Mouse (Mus musculus) MEL (cell line): Measurements from ENCODE around the gene Fam45a. TPM values are rescaled to one million over a fixed set of nuclear protein-coding genes. Genes with fewer than 3 reads are reported as not detected.
A peak's percentile ranks its signal among the peaks of the same experiment; 100 is the strongest.
"Not testable (repeated sequence)": the region's sequence is repeated elsewhere in the genome, so short reads cannot be mapped to it uniquely, and the experiment has no call there.

Experiments
- DNase-seq: peaks from one replicate; pipeline ENCODE4 v3.0.0; 2011; ENCODE audit warnings: low read depth, low spot score
- H3K27ac ChIP-seq: 2 replicates; pipeline ENCODE4 v1.5.1; 2012; ENCODE audit warnings: low read depth, mild to moderate bottlenecking, control low read depth, low read length, moderate library complexity; ENCODE audit not compliant: control insufficient read depth
- H3K27me3 ChIP-seq, 2 experiments: fragments of 150-350 bp in 1 of 2; sonication (generic) in 1 of 2; 2 replicates each; pipeline ENCODE4 v1.6.1; 2012; ENCODE audit warnings: low read length in 2 of 2, mild to moderate bottlenecking in 2 of 2, improper control_type of control experiment in 1 of 2, moderate library complexity in 1 of 2; ENCODE audit not compliant: insufficient read depth in 2 of 2, control insufficient read depth in 1 of 2
- H3K36me3 ChIP-seq, 2 experiments: 2 replicates each; pipeline ENCODE4 v1.6.1; 2012 to 2014; ENCODE audit warnings: low read length in 2 of 2, improper control_type of control experiment in 1 of 2, inconsistent platforms in 1 of 2, mild to moderate bottlenecking in 1 of 2; ENCODE audit not compliant: insufficient read depth in 2 of 2, control insufficient read depth in 1 of 2
- H3K4me1 ChIP-seq, 2 experiments: fragments of 150-350 bp in 1 of 2; sonication (generic) in 1 of 2; 2 replicates each; pipeline ENCODE4 v1.6.1; 2012; ENCODE audit warnings: low read length in 2 of 2, improper control_type of control experiment in 1 of 2, mild to moderate bottlenecking in 1 of 2; ENCODE audit not compliant: insufficient read depth in 2 of 2, control insufficient read depth in 1 of 2
- H3K4me3 ChIP-seq, 2 experiments: fragments of 150-350 bp in 1 of 2; sonication (generic) in 1 of 2; 2 replicates each; pipeline ENCODE4 v1.5.1; 2012; ENCODE audit warnings: low read depth in 2 of 2, low read length in 2 of 2, mild to moderate bottlenecking in 2 of 2, moderate library complexity in 2 of 2, control low read depth in 1 of 2, improper control_type of control experiment in 1 of 2; ENCODE audit not compliant: control insufficient read depth in 1 of 2, insufficient read depth in 1 of 2
- H3K79me2 ChIP-seq: 2 replicates; pipeline ENCODE4 v1.6.1; 2012; ENCODE audit warnings: mild to moderate bottlenecking, low read length, moderate library complexity; ENCODE audit not compliant: control insufficient read depth, poor library complexity, insufficient read depth
- H3K9ac ChIP-seq: 2 replicates; pipeline ENCODE4 v1.6.1; 2012; ENCODE audit warnings: low read depth, mild to moderate bottlenecking, control low read depth, low read length, moderate library complexity; ENCODE audit not compliant: control insufficient read depth, poor library complexity, severe bottlenecking
- H3K9me3 ChIP-seq: fragments of 150-350 bp; sonication (generic); replicated peaks from 2 replicates; pipeline ENCODE4 v1.6.1; 2012; ENCODE audit warnings: mild to moderate bottlenecking, low read length, improper control_type of control experiment, moderate library complexity; ENCODE audit not compliant: insufficient read depth
- CTCF ChIP-seq, 3 experiments: IDR thresholded peaks in 2 of 3; conservative IDR thresholded peaks in 1 of 3; 2 replicates each; pipeline ENCODE4 v1.5.1; 2011 to 2012; ENCODE audit warnings: low read length in 3 of 3, low read depth in 2 of 3, mild to moderate bottlenecking in 2 of 3, improper control_type of control experiment in 1 of 3, inconsistent platforms in 1 of 3, mixed read lengths in 1 of 3, moderate library complexity in 1 of 3; ENCODE audit not compliant: control insufficient read depth in 1 of 3, insufficient read depth in 1 of 3, poor library complexity in 1 of 3, severe bottlenecking in 1 of 3
- ETS1 ChIP-seq: IDR thresholded peaks from 2 replicates; pipeline ENCODE4 v1.6.1; 2012; ENCODE audit warnings: low read depth, mild to moderate bottlenecking, inconsistent platforms, low read length, improper control_type of control experiment, moderate library complexity
- GATA1 ChIP-seq: IDR thresholded peaks from 2 replicates; pipeline ENCODE4 v1.6.1; 2011; ENCODE audit warnings: low read depth, low read length, improper control_type of control experiment
- JUND ChIP-seq: IDR thresholded peaks from 2 replicates; pipeline ENCODE4 v1.6.1; 2011; ENCODE audit warnings: low read depth, mild to moderate bottlenecking, improper control_type of control experiment, low read length
- KAT2A ChIP-seq: conservative IDR thresholded peaks from 2 replicates; pipeline ENCODE4 v1.6.1; 2012; ENCODE audit warnings: low read depth, low read length, improper control_type of control experiment, inconsistent platforms
- MAFK ChIP-seq: IDR thresholded peaks from 2 replicates; pipeline ENCODE4 v1.6.1; 2011; ENCODE audit warnings: low read depth, mild to moderate bottlenecking, low read length, improper control_type of control experiment, borderline replicate concordance
- MYB ChIP-seq: IDR thresholded peaks from 2 replicates; pipeline ENCODE4 v1.6.1; 2011; ENCODE audit warnings: mild to moderate bottlenecking, low read depth, low read length, improper control_type of control experiment
- MYC ChIP-seq: IDR thresholded peaks from 2 replicates; pipeline ENCODE4 v1.6.1; 2011; ENCODE audit warnings: low read depth, mild to moderate bottlenecking, low read length, improper control_type of control experiment, moderate library complexity
- NELFE ChIP-seq: IDR thresholded peaks from 2 replicates; pipeline ENCODE4 v1.6.1; 2011; ENCODE audit warnings: low read depth, low read length, improper control_type of control experiment
- POLR2AphosphoS2 ChIP-seq: IDR thresholded peaks from 2 replicates; pipeline ENCODE4 v1.6.1; 2011; ENCODE audit warnings: low read length, improper control_type of control experiment
- RAD21 ChIP-seq: IDR thresholded peaks from 2 replicates; pipeline ENCODE4 v1.6.1; 2011; ENCODE audit warnings: mild to moderate bottlenecking, low read depth, low read length, improper control_type of control experiment
- RCOR1 ChIP-seq: IDR thresholded peaks from 2 replicates; pipeline ENCODE4 v1.6.1; 2012; ENCODE audit warnings: low read depth, mild to moderate bottlenecking, inconsistent platforms, low read length, improper control_type of control experiment
- SMC3 ChIP-seq: IDR thresholded peaks from 2 replicates; pipeline ENCODE4 v1.6.1; 2011; ENCODE audit warnings: low read depth, low read length, improper control_type of control experiment
- UBTF ChIP-seq: IDR thresholded peaks from 2 replicates; pipeline ENCODE4 v1.6.1; 2012; ENCODE audit warnings: low read depth, mild to moderate bottlenecking, inconsistent platforms, low read length, improper control_type of control experiment, moderate library complexity, borderline replicate concordance; ENCODE audit not compliant: insufficient read depth
- ZC3H11A ChIP-seq: IDR thresholded peaks from 2 replicates; pipeline ENCODE4 v1.6.1; 2012; ENCODE audit warnings: low read depth, mild to moderate bottlenecking, inconsistent platforms, low read length, improper control_type of control experiment
- ZMIZ1 ChIP-seq: IDR thresholded peaks from 2 replicates; pipeline ENCODE4 v1.6.1; 2012; ENCODE audit warnings: low read depth, mild to moderate bottlenecking, inconsistent platforms, low read length, improper control_type of control experiment, moderate library complexity
- ZNF384 ChIP-seq: IDR thresholded peaks from 2 replicates; pipeline ENCODE4 v1.6.1; 2012; ENCODE audit warnings: low read depth, mild to moderate bottlenecking, inconsistent platforms, low read length, improper control_type of control experiment
- polyA plus RNA-seq, 2 experiments: library from polyadenylated mRNA; stranded (reverse) in 1 of 2; unstranded in 1 of 2; fragments of >175 nt in 1 of 2; fragments of >200 nt in 1 of 2; gene quantifications; 2 replicates each; pipeline versions ENCODE4 v1.2.1 to v1.2.4; 2012; ENCODE audit warnings: low replicate concordance in 2 of 2, low read depth in 1 of 2; ENCODE audit not compliant: insufficient read length in 2 of 2, insufficient read depth in 1 of 2, missing spikeins in 1 of 2
- total RNA-seq: library from RNA; depleted of rRNA; stranded (reverse); fragments of 300-350 nt; gene quantifications from 2 replicates; pipeline ENCODE4 v1.2.3, GENCODE M21; 2012

The Fam45a gene
- total and polyA plus RNA-seq, 3 experiments: 12.1 to 20.4 TPM; not detected in 1

DNA sequence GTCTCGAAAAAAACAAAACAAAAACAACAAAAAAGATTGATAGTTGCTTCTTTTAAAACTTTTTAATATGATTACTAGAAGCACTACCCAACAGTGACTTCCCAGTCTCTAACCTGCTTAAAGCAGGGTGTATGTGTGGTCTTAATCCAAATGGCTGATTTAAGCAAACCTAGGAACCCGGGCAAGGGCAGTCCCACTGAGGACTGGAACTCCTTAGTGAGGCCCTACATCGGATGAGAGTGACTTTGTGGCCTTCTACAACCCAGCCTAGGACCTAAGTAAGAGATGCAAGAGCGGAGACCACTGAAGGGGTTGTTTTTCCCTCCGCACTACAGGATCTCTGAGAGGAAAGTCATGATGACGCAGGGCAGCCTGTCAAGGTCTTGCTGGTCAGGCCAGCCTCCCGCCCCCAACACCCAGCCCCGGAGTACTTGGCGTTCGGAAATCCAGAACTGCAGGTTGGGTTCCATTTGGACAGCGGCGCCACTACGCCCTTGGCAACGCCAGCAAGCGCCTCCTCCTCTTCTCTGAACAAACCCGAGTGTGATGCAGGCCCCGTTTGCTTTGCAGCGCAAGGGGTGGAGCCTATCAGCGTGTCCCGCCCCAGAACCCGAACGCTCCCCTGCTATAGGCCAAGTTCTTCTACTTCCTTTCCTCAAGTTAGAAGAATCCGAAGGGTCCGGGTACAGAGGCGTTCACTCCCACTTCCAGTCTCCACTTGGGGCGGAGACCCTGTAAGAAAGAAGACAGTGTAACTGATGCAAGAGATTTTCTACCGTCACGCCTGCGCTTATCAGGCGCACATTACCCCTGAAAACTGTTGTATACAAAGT is 49.7 kb downstream of the Fam45a start, which contains the start of gene Sfxn4 (continued):
- TF ChIP-seq RCOR1 (0 out of 2 replicates have a peak, but pooled peaks have one; percentile 10), ZC3H11A (no peak), MAFK (no peak), NELFE (peak; percentile 51)
- TF ChIP-seq, all 39 proteins: peak for 20

- peaks cover 28 to 52% of the 10 kb centered on the region in 2 experiments for H3K36me3 ChIP-seq
- peak; percentile 72 for TF ChIP-seq MAFK
- H3K27ac ChIP-seq, DNase-seq, H3K27me3 ChIP-seq, H3K9me3 ChIP-seq, H3K4me1 ChIP-seq, H3K79me2 ChIP-seq, H3K4me3 ChIP-seq, H3K9ac ChIP-seq: not testable (repeated sequence)
Observed at GRCm38 (mm10) chr19:60866169-60866568, 54.8 kb downstream of the Fam45a start.

- H3K27me3 ChIP-seq: no peaks in the 10 kb centered on the region
- no peak overlapping the region for H3K4me3 ChIP-seq
- peaks cover 18% of the 10 kb centered on the region for H3K79me2 ChIP-seq
- H3K4me1 ChIP-seq: peaks cover 22 to 26% of the 10 kb centered on the region in 2 experiments
- DNase-seq: peak; percentile 32
- H3K9me3 ChIP-seq: no peaks in the 10 kb centered on the region
- no peak overlapping the region for H3K9ac ChIP-seq
- no peak overlapping the region for H3K27ac ChIP-seq
- peaks cover 41 to 45% of the 10 kb centered on the region in 2 experiments for H3K36me3 ChIP-seq
- TF ChIP-seq CTCF (IDR thresholded peaks at IDR 0.05 in 2 of 3, conservative IDR thresholded peaks at IDR 0.05 in 1 of 3; ENCODE audit: control insufficient read depth in 1 of 3, insufficient read depth in 1 of 3, low read depth in 2 of 3, low read length in 3 of 3, poor library complexity in 1 of 3, severe bottlenecking in 1 of 3) (peak in 2 of 3 experiments; percentile 7 to 31; a peak in 2 of 6 replicates), UBTF (no peak), GATA1 (no peak), ZNF384 (no peak), POLR2AphosphoS2 (0 out of 2 replicates have a peak, but pooled peaks have one; percentile 31), RAD21 (peak; percentile 28), MYB (no peak), KAT2A (no peak), MYC (no peak), JUND (no peak), ZMIZ1 (no peak), SMC3 (peak; percentile 40), ETS1 (no peak)
Observed at GRCm38 (mm10) chr19:60870489-60870888, 59.1 kb downstream of the Fam45a start.
